Mouse (Mus musculus) T-helper 1 cell (primary cell): Measurements from ENCODE around the gene Degs1.
"Not testable (repeated sequence)": the region's sequence is repeated elsewhere in the genome, so short reads cannot be mapped to it uniquely, and the experiment has no call there.

Experiments
- in situ Hi-C: fragments of 300-600 bp; cut with MboI, MseI; formaldehyde crosslinking; loops from one replicate; pipeline ENCODE4 v1.15.1; 2025; ENCODE audit warnings: high pct_unique_total_duplicates

The Degs1 gene

GRCm38 (mm10) chr1:182282091-182283075 lies at the start of gene Degs1:
Gene Degs1 (minus strand): TSS chr1:182282804.
- in situ Hi-C loops: no loop called here

GRCm38 (mm10) chr1:182325919-182326318 lies 43.3 kb upstream of the Degs1 start:
- in situ Hi-C loops: no loop called here

GRCm38 (mm10) chr1:182324552-182324951 lies 41.9 kb upstream of the Degs1 start:
- in situ Hi-C loops: no loop called here

- in situ Hi-C loops: no loop called here
Observed at GRCm38 (mm10) chr1:182323139-182323538, 40.5 kb upstream of the Degs1 start.

- in situ Hi-C loops: no loop called here
Observed at GRCm38 (mm10) chr1:182314201-182314600, 31.6 kb upstream of the Degs1 start.

GRCm38 (mm10) chr1:182313181-182313580 lies 30.6 kb upstream of the Degs1 start:
- in situ Hi-C loops: no loop called here

- in situ Hi-C loops: no loop called here
Observed at GRCm38 (mm10) chr1:182311376-182311775, 28.8 kb upstream of the Degs1 start.

- in situ Hi-C loops: no loop called here
Observed at GRCm38 (mm10) chr1:182310316-182310715, 27.7 kb upstream of the Degs1 start.

GRCm38 (mm10) chr1:182309403-182309802 lies 26.8 kb upstream of the Degs1 start:
- in situ Hi-C loops: no loop called here

- in situ Hi-C loops: no loop called here
Observed at GRCm38 (mm10) chr1:182302916-182303315, 20.3 kb upstream of the Degs1 start.

- in situ Hi-C loops: no loop called here
Observed at GRCm38 (mm10) chr1:182302176-182302870, 19.7 kb upstream of the Degs1 start.

- in situ Hi-C loops: no loop called here
Observed at GRCm38 (mm10) chr1:182297821-182298220, 15.2 kb upstream of the Degs1 start.

GRCm38 (mm10) chr1:182297246-182297645 lies 14.6 kb upstream of the Degs1 start:
- in situ Hi-C loops: no loop called here

- in situ Hi-C loops: no loop called here
Observed at GRCm38 (mm10) chr1:182296816-182297215, 14.2 kb upstream of the Degs1 start.

GRCm38 (mm10) chr1:182296141-182296540 lies 13.5 kb upstream of the Degs1 start:
- in situ Hi-C loops: no loop called here

GRCm38 (mm10) chr1:182292291-182292690 lies 9.7 kb upstream of the Degs1 start:
- in situ Hi-C loops: no loop called here

GRCm38 (mm10) chr1:182290741-182291140 lies 8.1 kb upstream of the Degs1 start:
- in situ Hi-C loops: not testable (repeated sequence)

- in situ Hi-C loops: no loop called here
Observed at GRCm38 (mm10) chr1:182289781-182290180, 7.2 kb upstream of the Degs1 start.

- in situ Hi-C loops: no loop called here
Observed at GRCm38 (mm10) chr1:182288601-182289000, 6.0 kb upstream of the Degs1 start.

GRCm38 (mm10) chr1:182287781-182288180 lies 5.2 kb upstream of the Degs1 start:
- in situ Hi-C loops: no loop called here

- in situ Hi-C loops: no loop called here
Observed at GRCm38 (mm10) chr1:182284795-182285194, 2.2 kb upstream of the Degs1 start.

- in situ Hi-C loops: no loop called here
Observed at GRCm38 (mm10) chr1:182283231-182283630, 627 bp upstream of the Degs1 start.
